Mouse (Mus musculus) MEL (cell line): ENCODE measurements at regions not wholly inside any gene's neighbourhood (a gene's known extent, or its start where the extent isn't known, plus 50 kb on each side); places are given as distances from the start of the nearest gene placed in this dataset.

ENCODE experiments used
- DNase-seq: peaks from one replicate; pipeline ENCODE4 v3.0.0; 2011; ENCODE audit warnings: low read depth, low spot score
- H3K27ac ChIP-seq: 2 replicates; pipeline ENCODE4 v1.5.1; 2012; ENCODE audit warnings: low read depth, mild to moderate bottlenecking, control low read depth, low read length, moderate library complexity; ENCODE audit not compliant: control insufficient read depth
- H3K27me3 ChIP-seq, 2 experiments: fragments of 150-350 bp in 1 of 2; sonication (generic) in 1 of 2; 2 replicates each; pipeline ENCODE4 v1.6.1; 2012; ENCODE audit warnings: low read length in 2 of 2, mild to moderate bottlenecking in 2 of 2, improper control_type of control experiment in 1 of 2, moderate library complexity in 1 of 2; ENCODE audit not compliant: insufficient read depth in 2 of 2, control insufficient read depth in 1 of 2
- H3K36me3 ChIP-seq, 2 experiments: 2 replicates each; pipeline ENCODE4 v1.6.1; 2012 to 2014; ENCODE audit warnings: low read length in 2 of 2, improper control_type of control experiment in 1 of 2, inconsistent platforms in 1 of 2, mild to moderate bottlenecking in 1 of 2; ENCODE audit not compliant: insufficient read depth in 2 of 2, control insufficient read depth in 1 of 2
- H3K4me1 ChIP-seq, 2 experiments: fragments of 150-350 bp in 1 of 2; sonication (generic) in 1 of 2; 2 replicates each; pipeline ENCODE4 v1.6.1; 2012; ENCODE audit warnings: low read length in 2 of 2, improper control_type of control experiment in 1 of 2, mild to moderate bottlenecking in 1 of 2; ENCODE audit not compliant: insufficient read depth in 2 of 2, control insufficient read depth in 1 of 2
- H3K4me3 ChIP-seq, 2 experiments: fragments of 150-350 bp in 1 of 2; sonication (generic) in 1 of 2; 2 replicates each; pipeline ENCODE4 v1.5.1; 2012; ENCODE audit warnings: low read depth in 2 of 2, low read length in 2 of 2, mild to moderate bottlenecking in 2 of 2, moderate library complexity in 2 of 2, control low read depth in 1 of 2, improper control_type of control experiment in 1 of 2; ENCODE audit not compliant: control insufficient read depth in 1 of 2, insufficient read depth in 1 of 2
- H3K79me2 ChIP-seq: 2 replicates; pipeline ENCODE4 v1.6.1; 2012; ENCODE audit warnings: mild to moderate bottlenecking, low read length, moderate library complexity; ENCODE audit not compliant: control insufficient read depth, poor library complexity, insufficient read depth
- H3K9ac ChIP-seq: 2 replicates; pipeline ENCODE4 v1.6.1; 2012; ENCODE audit warnings: low read depth, mild to moderate bottlenecking, control low read depth, low read length, moderate library complexity; ENCODE audit not compliant: control insufficient read depth, poor library complexity, severe bottlenecking
- H3K9me3 ChIP-seq: fragments of 150-350 bp; sonication (generic); replicated peaks from 2 replicates; pipeline ENCODE4 v1.6.1; 2012; ENCODE audit warnings: mild to moderate bottlenecking, low read length, improper control_type of control experiment, moderate library complexity; ENCODE audit not compliant: insufficient read depth
- BHLHE40 ChIP-seq: IDR thresholded peaks from 2 replicates; pipeline ENCODE4 v1.6.1; 2012; ENCODE audit warnings: low read depth, mild to moderate bottlenecking, inconsistent platforms, low read length, improper control_type of control experiment, borderline replicate concordance
- EP300 ChIP-seq, 2 experiments: IDR thresholded peaks; 2 replicates each; pipeline ENCODE4 v1.6.1; 2011; ENCODE audit warnings: improper control_type of control experiment in 2 of 2, low read length in 2 of 2, low read depth in 1 of 2, mild to moderate bottlenecking in 1 of 2
- GABPA ChIP-seq: IDR thresholded peaks from 2 replicates; pipeline ENCODE4 v1.6.1; 2012; ENCODE audit warnings: low read depth, mild to moderate bottlenecking, inconsistent platforms, low read length, improper control_type of control experiment, moderate library complexity
- GATA1 ChIP-seq: IDR thresholded peaks from 2 replicates; pipeline ENCODE4 v1.6.1; 2011; ENCODE audit warnings: low read depth, low read length, improper control_type of control experiment
- MAZ ChIP-seq: IDR thresholded peaks from 2 replicates; pipeline ENCODE4 v1.6.1; 2012; ENCODE audit warnings: low read depth, mild to moderate bottlenecking, inconsistent platforms, low read length, improper control_type of control experiment
- MXI1 ChIP-seq: IDR thresholded peaks from 2 replicates; pipeline ENCODE4 v1.6.1; 2011; ENCODE audit warnings: mild to moderate bottlenecking, low read depth, low read length, improper control_type of control experiment
- MYC ChIP-seq: IDR thresholded peaks from 2 replicates; pipeline ENCODE4 v1.6.1; 2011; ENCODE audit warnings: low read depth, mild to moderate bottlenecking, low read length, improper control_type of control experiment, moderate library complexity
- POLR2A ChIP-seq, 2 experiments: IDR thresholded peaks; 2 replicates each; pipeline ENCODE4 v1.6.1; 2011 to 2012; ENCODE audit warnings: low read length in 2 of 2, mild to moderate bottlenecking in 2 of 2, control low read depth in 1 of 2, improper control_type of control experiment in 1 of 2, low read depth in 1 of 2, moderate library complexity in 1 of 2; ENCODE audit not compliant: control insufficient read depth in 1 of 2, insufficient read depth in 1 of 2, poor library complexity in 1 of 2
- POLR2AphosphoS2 ChIP-seq: IDR thresholded peaks from 2 replicates; pipeline ENCODE4 v1.6.1; 2011; ENCODE audit warnings: low read length, improper control_type of control experiment
- POLR2AphosphoS5 ChIP-seq: IDR thresholded peaks from 2 replicates; pipeline ENCODE4 v1.6.1; 2012; ENCODE audit warnings: low read depth, borderline replicate concordance, mild to moderate bottlenecking, inconsistent platforms, low read length, moderate library complexity, mixed read lengths
- RCOR1 ChIP-seq: IDR thresholded peaks from 2 replicates; pipeline ENCODE4 v1.6.1; 2012; ENCODE audit warnings: low read depth, mild to moderate bottlenecking, inconsistent platforms, low read length, improper control_type of control experiment
- TBP ChIP-seq: IDR thresholded peaks from 2 replicates; pipeline ENCODE4 v1.8.0; 2011; ENCODE audit warnings: low read depth, low read length, improper control_type of control experiment
- TCF12 ChIP-seq: IDR thresholded peaks from 2 replicates; pipeline ENCODE4 v1.6.1; 2014; ENCODE audit warnings: low read depth, mild to moderate bottlenecking, inconsistent platforms, low read length, improper control_type of control experiment, moderate library complexity
- UBTF ChIP-seq: IDR thresholded peaks from 2 replicates; pipeline ENCODE4 v1.6.1; 2012; ENCODE audit warnings: low read depth, mild to moderate bottlenecking, inconsistent platforms, low read length, improper control_type of control experiment, moderate library complexity, borderline replicate concordance; ENCODE audit not compliant: insufficient read depth
- USF2 ChIP-seq, 2 experiments: IDR thresholded peaks; 2 replicates each; pipeline ENCODE4 v1.6.1; 2011 to 2012; ENCODE audit warnings: improper control_type of control experiment in 2 of 2, low read length in 2 of 2, borderline replicate concordance in 1 of 2, inconsistent platforms in 1 of 2, low read depth in 1 of 2, mild to moderate bottlenecking in 1 of 2; ENCODE audit not compliant: insufficient read depth in 1 of 2
- ZNF384 ChIP-seq: IDR thresholded peaks from 2 replicates; pipeline ENCODE4 v1.6.1; 2012; ENCODE audit warnings: low read depth, mild to moderate bottlenecking, inconsistent platforms, low read length, improper control_type of control experiment

DNA sequence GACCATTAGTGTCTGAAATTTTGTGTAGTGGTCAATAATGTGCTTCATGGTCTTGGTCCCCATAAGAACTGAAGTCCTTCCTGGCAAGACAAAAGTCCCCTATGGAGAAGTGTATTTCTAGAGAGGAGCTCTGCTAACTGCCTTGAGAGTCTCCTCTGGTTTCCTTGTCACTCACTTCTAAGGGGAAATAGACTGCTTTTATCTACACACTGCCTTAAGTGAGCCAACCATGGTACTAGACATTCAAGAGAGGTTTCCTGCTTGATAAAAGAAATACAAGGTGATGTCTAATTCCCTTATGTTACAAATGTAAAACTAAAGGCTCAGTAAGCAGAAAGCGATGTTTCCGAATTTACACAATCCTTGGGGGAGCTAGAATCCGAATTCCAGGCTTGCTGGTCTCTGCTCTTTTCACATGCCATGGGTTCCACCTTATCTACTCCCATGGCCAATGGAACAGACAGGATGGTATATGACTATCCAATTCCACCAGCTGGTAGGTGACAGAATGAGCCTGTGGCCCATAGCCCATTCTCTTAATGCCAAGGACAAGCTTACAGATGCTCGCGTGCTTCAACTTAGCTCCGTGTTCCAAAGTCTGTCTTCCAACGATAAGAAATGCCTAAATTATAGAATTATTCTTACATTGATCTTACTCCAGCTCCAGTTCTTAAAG, 305.3 kb downstream of the Fam49a start:
- no peak for TF ChIP-seq MXI1
- peak in 1 of 2 experiments; percentile 30; a peak in 1 of 4 replicates for TF ChIP-seq EP300 (IDR thresholded peaks at IDR 0.05; ENCODE audit: low read depth in 1 of 2, low read length in 2 of 2)
- H3K79me2 ChIP-seq, result no peaks in the 10 kb centered on the region
- H3K4me3 ChIP-seq, result no peak overlapping the region

DNA sequence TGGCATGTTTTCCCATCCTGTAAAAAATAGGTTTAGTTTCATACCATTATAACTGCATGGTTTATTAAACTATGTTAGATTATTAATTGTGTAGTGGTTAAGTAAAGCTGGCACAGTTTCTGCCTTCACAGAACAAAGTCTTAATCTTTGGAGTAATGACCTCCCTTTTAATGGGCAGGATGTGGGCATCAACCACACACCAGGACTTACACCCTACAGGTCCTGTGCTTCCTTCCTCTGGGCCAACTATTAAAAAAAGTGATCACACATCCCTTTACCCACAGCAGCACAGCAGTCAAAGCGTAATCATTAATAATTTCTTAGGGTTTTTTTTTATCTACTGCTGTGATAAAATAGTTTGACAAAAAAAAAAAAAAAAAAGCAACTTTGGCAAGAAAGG, 300.3 kb downstream of the Fam49a start:
- Histone ChIP-seq H3K4me1 (peaks cover 6 to 7% of the 10 kb centered on the region in 2 experiments; a peak in 3 of 4 replicates), H3K4me3 (no peak overlapping the region), H3K9me3 (no peaks in the 10 kb centered on the region), H3K79me2 (no peaks in the 10 kb centered on the region), H3K27me3 (no peaks in the 10 kb centered on the region), H3K36me3 (peaks cover 0 to 5% of the 10 kb centered on the region in 2 experiments; a peak in 1 of 4 replicates), H3K9ac (no peak overlapping the region), H3K27ac (no peak overlapping the region)
- TF ChIP-seq POLR2AphosphoS5 (no peak), GABPA (no peak)
- DNase-seq, result no peak

More for the DNA sequence above, 305.3 kb downstream of the Fam49a start:
- no peak overlapping the region for H3K9ac ChIP-seq
- H3K9me3 ChIP-seq, result no peaks in the 10 kb centered on the region
- peaks cover 24 to 31% of the 10 kb centered on the region in 2 experiments for H3K4me1 ChIP-seq
- peak; percentile 65 for DNase-seq
- peak overlapping the region; percentile 12 for H3K27ac ChIP-seq
- no peaks in the 10 kb centered on the region for H3K27me3 ChIP-seq
- H3K36me3 ChIP-seq, result peaks cover 0 to 36% of the 10 kb centered on the region in 2 experiments; a peak in 2 of 4 replicates

GRCm38 (mm10) chr12:12551818-12552217, 289.9 kb downstream of the Fam49a start:
- Histone ChIP-seq H3K79me2 (no peaks in the 10 kb centered on the region), H3K27me3 (no peaks in the 10 kb centered on the region), H3K27ac (no peak overlapping the region), H3K9me3 (no peaks in the 10 kb centered on the region), H3K9ac (no peak overlapping the region), H3K4me3 (no peak overlapping the region), H3K36me3 (peaks cover 0 to 5% of the 10 kb centered on the region in 2 experiments; a peak in 2 of 4 replicates), H3K4me1 (peaks cover 0 to 3% of the 10 kb centered on the region in 2 experiments; a peak in 1 of 4 replicates)
- DNase-seq, result no peak
- TF ChIP-seq MYC (no peak), USF2 (IDR thresholded peaks at IDR 0.05; ENCODE audit: borderline replicate concordance in 1 of 2, insufficient read depth in 1 of 2, low read depth in 1 of 2, low read length in 2 of 2) (no peak), MAZ (no peak), TBP (no peak), POLR2A (IDR thresholded peaks at IDR 0.05; ENCODE audit: control insufficient read depth in 1 of 2, insufficient read depth in 1 of 2, low read depth in 1 of 2, low read length in 2 of 2, poor library complexity in 1 of 2) (no peak), GATA1 (no peak), POLR2AphosphoS2 (no peak), UBTF (no peak), TCF12 (no peak), RCOR1 (no peak), BHLHE40 (no peak), ZNF384 (no peak)
